Mouse (Mus musculus) urinary bladder, postnatal 14 days (tissue): ENCODE results near the gene Dnajb11.

ENCODE experiments used
- DNase-seq: peaks from one replicate; pipeline ENCODE4 v3.0.0; 2021; ENCODE audit warnings: low spot score

Dnajb11 gene

GRCm38 (mm10) chr16:22857431-22858113 is at the start of gene Dnajb11, which contains the start of gene Tbccd1:
TSS of gene Dnajb11 (plus strand) at chr16:22857845.
TSS of gene Tbccd1 (minus strand) at chr16:22857669.
- peak; percentile 98 for DNase-seq

GRCm38 (mm10) chr16:22811477-22811876 is 46.2 kb upstream of the Dnajb11 start, which contains the start of gene Crygs:
TSS of gene Crygs (minus strand) at chr16:22811577.
- DNase-seq: no peak

- DNase-seq: no peak
Measured at GRCm38 (mm10) chr16:22820731-22821130, 36.9 kb upstream of the Dnajb11 start.

- DNase-seq: no peak
Measured at GRCm38 (mm10) chr16:22832932-22833525, 24.6 kb upstream of the Dnajb11 start.

GRCm38 (mm10) chr16:22839146-22839857 is 18.3 kb upstream of the Dnajb11 start:
- DNase-seq: no peak

GRCm38 (mm10) chr16:22842871-22843270 is 14.8 kb upstream of the Dnajb11 start:
- DNase-seq: no peak

- peak; percentile 77 for DNase-seq
Measured at GRCm38 (mm10) chr16:22844061-22844801, 13.4 kb upstream of the Dnajb11 start.

- DNase-seq: no peak
Measured at GRCm38 (mm10) chr16:22844834-22845233, 12.8 kb upstream of the Dnajb11 start.

- no peak for DNase-seq
Measured at GRCm38 (mm10) chr16:22845481-22845880, 12.2 kb upstream of the Dnajb11 start.

GRCm38 (mm10) chr16:22847686-22848085 is 10.0 kb upstream of the Dnajb11 start:
- no peak for DNase-seq

GRCm38 (mm10) chr16:22848331-22848730 is 9.3 kb upstream of the Dnajb11 start:
- no peak for DNase-seq

GRCm38 (mm10) chr16:22852709-22853108 is 4.9 kb upstream of the Dnajb11 start:
- no peak for DNase-seq

- no peak for DNase-seq
Measured at GRCm38 (mm10) chr16:22856773-22857172, 872 bp upstream of the Dnajb11 start.

GRCm38 (mm10) chr16:22872397-22872796 is 14.8 kb downstream of the Dnajb11 start:
- no peak for DNase-seq

GRCm38 (mm10) chr16:22873369-22873768 is 15.7 kb downstream of the Dnajb11 start:
- DNase-seq: no peak

GRCm38 (mm10) chr16:22876218-22877043 is 18.8 kb downstream of the Dnajb11 start:
- peak; percentile 18 for DNase-seq

GRCm38 (mm10) chr16:22877660-22878390 is 20.2 kb downstream of the Dnajb11 start:
- DNase-seq: no peak

GRCm38 (mm10) chr16:22878716-22879115 is 21.1 kb downstream of the Dnajb11 start:
- no peak for DNase-seq

GRCm38 (mm10) chr16:22879945-22880595 is 22.4 kb downstream of the Dnajb11 start:
- no peak for DNase-seq

GRCm38 (mm10) chr16:22880900-22881299 is 23.3 kb downstream of the Dnajb11 start:
- DNase-seq: no peak
